In genomic region chr8:48481709-48482671, GRCm38 (mm10) we compare ENCODE assay signal across 8 mouse cellular contexts.
DNase-seq lines count a peak whose midpoint lies in the region; ATAC-seq and TF ChIP-seq lines count a peak whose summit lies in the region.

No protein-coding gene starts in this region.

- DNase-seq in adrenal gland, postnatal 14 days = peak; percentile 16
- no peak for DNase-seq in adrenal gland, postnatal 25 days
- no peak for DNase-seq in lung, postnatal 14 days
- peak; percentile 37 to 49 for DNase-seq in heart, postnatal 10 days
- no peak for DNase-seq in thymus, adult 2 months
- no peak for DNase-seq in natural killer cell, adult 2 months (ENCODE audit: low spot score in 2 of 2)

- no peak for TF ChIP-seq POLR2A in thymus, adult 2 months (IDR thresholded peaks at IDR 0.05; ENCODE audit: control insufficient read depth, extremely low read depth, insufficient read depth, low read length, poor library complexity)

- no peaks in the 10 kb centered on the region for H3K4me1 ChIP-seq in lung, embryonic 16.5 days (replicated peaks; ENCODE audit: control insufficient read depth, insufficient read depth, low read length)
- H3K4me1 ChIP-seq in midbrain, embryonic 15.5 days = peaks cover 10% of the 10 kb centered on the region; the same call in 1 of the 2 replicates
- no peaks in the 10 kb centered on the region for H3K4me1 ChIP-seq in thymus, adult 2 months (replicated peaks; ENCODE audit: control insufficient read depth, insufficient read depth, low read length)

- WGBS in lung, embryonic 16.5 days = 59% methylated on average over 33 of the region's 33 CpGs
- WGBS in midbrain, embryonic 15.5 days = 68% methylated on average over 33 of the region's 33 CpGs
- 93% methylated on average over 33 of the region's 33 CpGs for WGBS in thymus, adult 2 months

- H3K36me3 ChIP-seq in lung, embryonic 16.5 days (ENCODE audit: control insufficient read depth, insufficient read depth, low read length) = no peaks in the 10 kb centered on the region
- no peaks in the 10 kb centered on the region for H3K36me3 ChIP-seq in midbrain, embryonic 15.5 days (replicated peaks)
- H3K36me3 ChIP-seq in thymus, adult 2 months (ENCODE audit: control insufficient read depth, insufficient read depth, low read length) = no peaks in the 10 kb centered on the region

- intact Hi-C loops in heart, postnatal 10 days (cut with DNase I) = no loop called here

- H3K4me2 ChIP-seq in lung, embryonic 16.5 days (ENCODE audit: low read depth, low read length) = peak overlapping the region; percentile 10; the same call in 1 of the 2 replicates
- H3K4me2 ChIP-seq in midbrain, embryonic 15.5 days = no peak overlapping the region

- no peak overlapping the region for H3K9ac ChIP-seq in lung, embryonic 16.5 days (ENCODE audit: low read length)
- no peak overlapping the region for H3K9ac ChIP-seq in midbrain, embryonic 15.5 days

- H3K4me3 ChIP-seq in lung, embryonic 16.5 days (ENCODE audit: low read length) = peak overlapping the region; percentile 13; the same call in 1 of the 2 replicates
- H3K4me3 ChIP-seq in midbrain, embryonic 15.5 days = no peak overlapping the region
- H3K4me3 ChIP-seq in thymus, adult 2 months (ENCODE audit: control insufficient read depth, insufficient read depth, low read length) = no peak overlapping the region

- ATAC-seq in lung, embryonic 16.5 days (ENCODE audit: low read depth) = peak; percentile 72
- ATAC-seq in midbrain, embryonic 15.5 days (replicated peaks) = peak; percentile 59

- no peaks in the 10 kb centered on the region for H3K9me3 ChIP-seq in lung, embryonic 16.5 days (ENCODE audit: control insufficient read depth, low read length)
- H3K9me3 ChIP-seq in midbrain, embryonic 15.5 days = no peaks in the 10 kb centered on the region

- peak overlapping the region; percentile 22; the same call in 1 of the 2 replicates for H3K27ac ChIP-seq in lung, embryonic 16.5 days (ENCODE audit: low read length)
- 0 out of 2 replicates have a peak overlapping the region, but pooled peaks have one; percentile 29 for H3K27ac ChIP-seq in midbrain, embryonic 15.5 days
- no peak overlapping the region for H3K27ac ChIP-seq in thymus, adult 2 months (ENCODE audit: control insufficient read depth, insufficient read depth, low read length)

- TF ChIP-seq CTCF in thymus, adult 2 months (IDR thresholded peaks at IDR 0.05; ENCODE audit: borderline replicate concordance, control insufficient read depth, extremely low read depth, insufficient read depth, low read length, poor library complexity) = no peak

- H3K27me3 ChIP-seq in lung, embryonic 16.5 days (ENCODE audit: control insufficient read depth, insufficient read depth, low read depth, low read length) = no peaks in the 10 kb centered on the region
- no peaks in the 10 kb centered on the region for H3K27me3 ChIP-seq in midbrain, embryonic 15.5 days (replicated peaks)
- no peaks in the 10 kb centered on the region for H3K27me3 ChIP-seq in thymus, adult 2 months (ENCODE audit: control insufficient read depth, insufficient read depth, low read length)

Comparison
In these comparisons a context has a peak if more than half of its experiments do, and no peak if none do; other contexts are left out.
1. DNase-seq: peak in adrenal gland, postnatal 14 days (single experiment) and heart, postnatal 10 days (2 of 2); none in adrenal gland, postnatal 25 days (single experiment), lung, postnatal 14 days (single experiment), thymus, adult 2 months (single experiment) and natural killer cell, adult 2 months (0 of 2).